Mouse (Mus musculus) embryonic fibroblast, embryonic 13.5 days (primary cell): ENCODE results near the gene Dus1l. TPM values are rescaled to one million over a fixed set of nuclear protein-coding genes. Genes with fewer than 3 reads are reported as not detected.

Experiments used
- H3K27ac ChIP-seq: 2 replicates; pipeline ENCODE4 v1.5.1; 2012; ENCODE audit warnings: low read length, control low read depth, inconsistent platforms; ENCODE audit not compliant: insufficient read depth
- H3K4me1 ChIP-seq: 2 replicates; pipeline ENCODE4 v1.6.1; 2011; ENCODE audit warnings: low read length; ENCODE audit not compliant: control insufficient read depth, insufficient read depth
- H3K4me3 ChIP-seq: 2 replicates; pipeline ENCODE4 v1.5.1; 2011; ENCODE audit warnings: mild to moderate bottlenecking, control low read depth, low read length; ENCODE audit not compliant: insufficient read depth
- CTCF ChIP-seq: IDR thresholded peaks from 2 replicates; pipeline ENCODE4 v1.5.1; 2011; ENCODE audit warnings: mild to moderate bottlenecking, control low read depth, low read length, moderate library complexity, borderline replicate concordance; ENCODE audit not compliant: insufficient read depth
- POLR2A ChIP-seq: IDR thresholded peaks from 2 replicates; pipeline ENCODE4 v1.6.1; 2011; ENCODE audit warnings: low read depth, mild to moderate bottlenecking, control low read depth, low read length, moderate library complexity
- polyA plus RNA-seq: library from polyadenylated mRNA; stranded (reverse); fragments of >200 nt; gene quantifications from 2 replicates; pipeline ENCODE4 v1.2.4, GENCODE M21; 2011; ENCODE audit warnings: low read depth; ENCODE audit not compliant: missing spikeins, insufficient read length

The Dus1l gene
- polyA plus RNA-seq, 1 experiment, result 24.0 TPM

DNA sequence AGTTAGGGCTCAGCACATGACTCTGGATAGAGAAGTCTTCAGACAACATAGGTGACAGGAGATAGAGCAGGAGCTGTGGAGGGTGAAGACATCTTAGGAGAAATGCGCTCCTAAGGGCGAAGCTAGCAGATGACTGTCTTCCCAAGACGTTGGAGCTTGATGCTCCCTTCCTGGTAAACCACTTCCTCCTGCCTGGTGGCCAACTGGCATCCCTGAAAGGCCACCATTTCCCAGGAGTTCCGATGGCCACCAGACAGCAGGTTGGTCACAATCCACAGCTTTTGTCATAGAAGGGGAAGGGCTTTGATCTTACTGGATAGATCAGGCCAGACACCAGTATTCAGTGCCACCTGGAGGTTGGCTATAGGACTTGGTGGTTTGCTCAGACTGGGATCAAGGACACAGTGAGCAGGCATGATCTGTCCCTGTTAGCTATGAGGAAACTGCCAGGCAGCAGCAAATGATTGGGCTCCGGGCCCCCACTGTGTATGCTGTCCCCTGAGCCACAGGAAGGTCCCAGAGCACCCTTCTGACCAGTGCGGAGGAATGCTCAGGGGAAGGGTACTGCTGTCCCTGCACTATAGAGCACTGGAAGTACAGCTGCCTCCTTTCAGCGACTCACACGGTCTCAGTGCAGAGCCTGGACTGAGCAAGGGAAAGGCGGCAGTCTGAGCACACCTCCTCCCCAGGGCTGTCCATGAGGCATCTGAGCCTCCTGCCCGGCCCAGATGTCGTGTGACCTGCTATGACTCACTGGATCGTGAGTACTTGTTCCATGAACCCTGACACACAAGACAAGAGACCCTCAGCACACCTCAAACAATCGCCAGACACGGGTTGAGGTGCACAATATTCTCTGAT lies 34.2 kb downstream of the Dus1l start:
- H3K4me1 ChIP-seq, result no peaks in the 10 kb centered on the region
- TF ChIP-seq CTCF (no peak), POLR2A (no peak)
- no peak overlapping the region for H3K27ac ChIP-seq
- no peak overlapping the region for H3K4me3 ChIP-seq

DNA sequence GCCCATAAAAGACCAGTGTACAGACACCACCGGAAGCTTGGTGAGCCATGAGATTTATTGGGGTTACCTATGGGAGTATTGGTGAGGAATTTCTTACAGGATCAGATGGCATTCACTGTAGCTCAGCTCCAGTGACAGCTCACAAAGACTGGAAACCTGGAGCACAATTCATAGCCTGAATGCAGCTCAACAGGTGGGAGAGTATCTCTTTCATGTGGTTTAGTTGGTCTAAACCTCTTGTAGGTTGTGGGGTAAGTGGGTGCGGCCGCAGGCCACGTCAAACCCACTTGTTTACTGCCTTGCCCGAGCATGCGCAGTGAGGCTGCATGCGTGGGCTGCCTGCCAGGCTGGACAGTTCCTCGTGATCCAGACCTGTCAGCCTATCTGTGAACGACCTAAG lies 36.0 kb downstream of the Dus1l start:
- Histone ChIP-seq H3K4me1 (no peaks in the 10 kb centered on the region), H3K4me3 (no peak overlapping the region), H3K27ac (no peak overlapping the region)
- no peak for TF ChIP-seq CTCF
- no peak for TF ChIP-seq POLR2A

GRCm38 (mm10) chr11:120751606-120752005 lies 44.6 kb downstream of the Dus1l start:
- Histone ChIP-seq H3K4me1 (no peaks in the 10 kb centered on the region), H3K27ac (peak overlapping the region; percentile 83), H3K4me3 (no peak overlapping the region)
- TF ChIP-seq CTCF, result no peak
- no peak for TF ChIP-seq POLR2A

GRCm38 (mm10) chr11:120749430-120749829 lies 46.8 kb downstream of the Dus1l start:
- H3K4me3 ChIP-seq, result no peak overlapping the region

DNA sequence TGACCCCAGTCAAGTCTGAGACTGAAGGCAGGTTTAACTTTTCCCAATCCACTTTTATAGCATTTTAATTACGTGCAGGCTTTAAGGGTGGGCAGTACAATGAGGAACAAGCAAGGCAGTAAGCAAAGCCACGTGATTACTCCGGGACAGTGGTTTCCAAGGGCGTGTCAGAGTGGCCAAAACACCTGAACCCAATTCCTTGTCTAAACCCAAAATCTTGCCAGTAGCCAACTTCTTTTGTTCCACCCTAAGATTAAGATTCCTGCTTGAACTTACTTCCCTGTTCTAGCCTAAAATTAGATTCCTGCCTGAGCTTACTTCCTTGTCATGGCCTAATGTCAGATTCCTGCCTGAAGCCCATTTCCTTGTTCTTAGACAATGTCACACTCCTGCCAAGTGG lies 48.2 kb downstream of the Dus1l start:
- no peak for TF ChIP-seq POLR2A
- TF ChIP-seq CTCF, result no peak
- no peaks in the 10 kb centered on the region for H3K4me1 ChIP-seq
- H3K27ac ChIP-seq, result no peak overlapping the region
- H3K4me3 ChIP-seq, result no peak overlapping the region

More at GRCm38 (mm10) chr11:120749430-120749829, 46.8 kb downstream of the Dus1l start:
- Histone ChIP-seq H3K27ac (no peak overlapping the region), H3K4me1 (no peaks in the 10 kb centered on the region)
- TF ChIP-seq POLR2A, result no peak
- no peak for TF ChIP-seq CTCF

DNA sequence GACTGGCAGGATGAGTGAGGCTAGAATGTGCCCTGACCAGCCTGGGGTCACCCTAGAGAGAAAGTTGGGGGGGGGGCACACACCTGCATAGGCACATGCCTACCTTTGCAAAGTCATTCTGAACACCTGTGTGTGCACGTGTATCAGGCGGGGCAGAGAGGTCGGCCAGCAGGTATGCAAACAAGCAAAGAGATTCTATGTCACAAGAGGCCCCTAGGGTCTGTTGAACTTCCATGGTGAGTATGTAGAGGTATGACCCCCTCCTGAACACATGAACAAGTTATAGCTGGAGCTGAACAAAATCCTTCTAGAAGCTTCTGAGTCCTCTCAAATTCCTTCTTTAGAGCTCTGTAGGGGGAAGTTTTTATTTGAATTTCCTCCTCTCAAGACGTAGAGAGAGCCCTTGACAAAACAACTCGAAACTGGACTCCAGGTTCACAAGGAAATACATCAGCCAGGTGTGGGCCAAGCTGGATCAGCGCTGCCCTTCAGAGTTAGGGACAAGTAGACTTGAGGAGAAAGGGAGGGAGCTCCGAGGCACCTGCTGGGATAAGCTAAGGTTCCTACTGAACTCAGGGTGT lies 52.0 kb downstream of the Dus1l start:
- TF ChIP-seq POLR2A (no peak), CTCF (no peak)
- Histone ChIP-seq H3K4me1 (no peaks in the 10 kb centered on the region), H3K27ac (no peak overlapping the region), H3K4me3 (no peak overlapping the region)

GRCm38 (mm10) chr11:120740981-120741380 lies 55.2 kb downstream of the Dus1l start:
- TF ChIP-seq POLR2A (no peak), CTCF (no peak)
- no peak overlapping the region for H3K27ac ChIP-seq
- no peaks in the 10 kb centered on the region for H3K4me1 ChIP-seq
- no peak overlapping the region for H3K4me3 ChIP-seq

Other genes with a start within 250 kb of the Dus1l start
- gene Mcrip1, start 246.7 kb downstream of the Dus1l start, polyA plus RNA-seq, result 65.4 and 90.1 TPM in 2 replicates
- gene Ppp1r27, start 245.3 kb downstream of the Dus1l start, polyA plus RNA-seq, result not detected in 2 replicates
- gene P4hb, start 223.2 kb downstream of the Dus1l start, polyA plus RNA-seq, result 846 and 907 TPM in 2 replicates
- 500 and 534 TPM in 2 replicates for gene Arhgdia, start 214.8 kb downstream of the Dus1l start, polyA plus RNA-seq
- 112 and 150 TPM in 2 replicates for gene Alyref, start 198.0 kb downstream of the Dus1l start, polyA plus RNA-seq
- gene Anapc11, start 198.0 kb downstream of the Dus1l start, polyA plus RNA-seq, result 78.0 and 87.2 TPM in 2 replicates
- not detected in 2 replicates for gene Npb, start 187.9 kb downstream of the Dus1l start, polyA plus RNA-seq
- 39.5 and 45.2 TPM in 2 replicates for gene Pcyt2, start 178.5 kb downstream of the Dus1l start, polyA plus RNA-seq
- gene Sirt7, start 171.2 kb downstream of the Dus1l start, polyA plus RNA-seq, result 15.9 and 19.2 TPM in 2 replicates
- gene Mafg, start 162.8 kb downstream of the Dus1l start, polyA plus RNA-seq, result 39.4 and 43.9 TPM in 2 replicates
- gene Pycr1, start 152.6 kb downstream of the Dus1l start, polyA plus RNA-seq, result 44.5 and 59.0 TPM in 2 replicates
- gene Myadml2, start 148.2 kb downstream of the Dus1l start, polyA plus RNA-seq, result not detected in 2 replicates
- gene Notum, start 135.2 kb downstream of the Dus1l start, polyA plus RNA-seq, result 0.47 and 0.63 TPM in 2 replicates
- 49.8 and 53.9 TPM in 2 replicates for gene Aspscr1, start 123.4 kb downstream of the Dus1l start, polyA plus RNA-seq
- 42.8 and 44.1 TPM in 2 replicates for gene Cenpx, start 82.7 kb downstream of the Dus1l start, polyA plus RNA-seq
- gene Lrrc45, start 82.5 kb downstream of the Dus1l start, polyA plus RNA-seq, result 16.1 and 17.8 TPM in 2 replicates
- gene Rac3, start 74.9 kb downstream of the Dus1l start, polyA plus RNA-seq, result 16.0 and 20.8 TPM in 2 replicates
- 31.6 and 52.4 TPM in 2 replicates for gene Dcxr, start 69.1 kb downstream of the Dus1l start, polyA plus RNA-seq
- 27.8 and 30.7 TPM in 2 replicates for gene Cbr2, start 64.3 kb downstream of the Dus1l start, polyA plus RNA-seq
- gene Hmga1b, start 33.6 kb downstream of the Dus1l start, polyA plus RNA-seq, result 1.3 and 15.2 TPM in 2 replicates
- gene Rfng, start 12.2 kb downstream of the Dus1l start, polyA plus RNA-seq, result 12.8 and 13.0 TPM in 2 replicates
- 103 and 112 TPM in 2 replicates for gene Gps1, start 12.1 kb downstream of the Dus1l start, polyA plus RNA-seq
- gene Fasn, start 28.1 kb upstream of the Dus1l start, polyA plus RNA-seq, result 61.2 and 72.6 TPM in 2 replicates
- 0.82 and 1.9 TPM in 2 replicates for gene Ccdc57, start 136.5 kb upstream of the Dus1l start, polyA plus RNA-seq
- gene Slc16a3, start 152.1 kb upstream of the Dus1l start, polyA plus RNA-seq, result 43.8 and 63.2 TPM in 2 replicates
- gene Csnk1d, start 194.9 kb upstream of the Dus1l start, polyA plus RNA-seq, result 141 and 142 TPM in 2 replicates
- not detected in 2 replicates for gene Cd7, start 243.0 kb upstream of the Dus1l start, polyA plus RNA-seq